Mouse (Mus musculus): ENCODE results near the gene Dnaja2. TPM values are rescaled to one million over a fixed set of nuclear protein-coding genes. Genes with fewer than 3 reads are reported as not detected.

Dnaja2 gene
- 207 and 217 TPM in 2 replicates for polyA plus RNA-seq (2014; fragmentation: Nextera tagmentation; extraction: Ambion mirVana)

GRCm38 (mm10) chr8:85555181-85556145, at the start of gene Dnaja2:
Dnaja2 (minus strand) TSS chr8:85555344.
- DNase-seq (ENCODE audit: low spot score), result peak; percentile 94
- Histone ChIP-seq H3K9ac (ENCODE audit: low read length) (peak within 1 kb of the TSS; percentile 90), H3K9me3 (ENCODE audit: control insufficient read depth, low read length) (no peaks in the 10 kb centered on the region), H3K4me1 (ENCODE audit: control insufficient read depth, insufficient read depth, low read length) (no peaks in the 10 kb centered on the region), H3K27me3 (ENCODE audit: control insufficient read depth, insufficient read depth, low read length) (no peaks in the 10 kb centered on the region), H3K27ac (replicated peaks; ENCODE audit: low read depth, low read length) (peak within 1 kb of the TSS; percentile 85), H3K36me3 (ENCODE audit: control insufficient read depth, insufficient read depth, low read length) (peaks cover 3% of the 10 kb centered on the region; the same call in 1 of the 2 replicates), H3K4me3 (ENCODE audit: low read depth, low read length) (peak within 1 kb of the TSS; percentile 69), H3K4me2 (ENCODE audit: low read depth, severe bottlenecking) (peak within 1 kb of the TSS; percentile 82)
- whole genome bisulfite sequencing, result under 1% methylated on average over 77 of the region's 77 CpGs
- peak; percentile 94 for ATAC-seq (ENCODE audit: insufficient number of reproducible peaks, low FRiP score, low TSS enrichment, low read depth)

DNA sequence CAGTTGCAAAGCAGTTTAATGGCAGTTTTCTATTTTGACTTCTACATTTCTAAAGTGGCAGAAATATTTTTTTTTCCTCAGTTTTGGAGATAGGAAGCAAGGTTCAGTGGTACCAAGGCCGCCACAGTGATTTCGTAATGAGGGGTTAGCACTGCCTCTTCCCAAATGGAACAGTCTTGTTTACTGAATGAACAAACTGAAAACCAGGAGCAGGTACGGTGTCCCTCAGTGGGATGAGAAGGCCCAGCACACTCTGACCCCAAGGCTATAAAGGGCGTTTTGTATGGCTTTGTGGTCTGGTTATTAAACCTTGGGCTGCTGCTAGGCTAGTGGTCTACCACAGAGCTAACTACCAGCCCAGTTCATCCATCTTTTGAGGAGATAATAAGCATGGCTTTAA, 49.1 kb upstream of the Dnaja2 start:
- DNase-seq (ENCODE audit: low spot score), result no peak
- Histone ChIP-seq H3K4me2 (ENCODE audit: low read depth, severe bottlenecking) (no peak overlapping the region), H3K27ac (replicated peaks; ENCODE audit: low read depth, low read length) (no peak overlapping the region), H3K4me3 (ENCODE audit: low read depth, low read length) (no peak overlapping the region), H3K9ac (ENCODE audit: low read length) (no peak overlapping the region), H3K36me3 (ENCODE audit: control insufficient read depth, insufficient read depth, low read length) (no peaks in the 10 kb centered on the region), H3K9me3 (ENCODE audit: control insufficient read depth, low read length) (no peaks in the 10 kb centered on the region), H3K4me1 (ENCODE audit: control insufficient read depth, insufficient read depth, low read length) (no peaks in the 10 kb centered on the region), H3K27me3 (ENCODE audit: control insufficient read depth, insufficient read depth, low read length) (no peaks in the 10 kb centered on the region)
- WGBS, result 79% methylated on average over 4 of the region's 4 CpGs
- no peak for ATAC-seq (ENCODE audit: insufficient number of reproducible peaks, low FRiP score, low TSS enrichment, low read depth)

DNA sequence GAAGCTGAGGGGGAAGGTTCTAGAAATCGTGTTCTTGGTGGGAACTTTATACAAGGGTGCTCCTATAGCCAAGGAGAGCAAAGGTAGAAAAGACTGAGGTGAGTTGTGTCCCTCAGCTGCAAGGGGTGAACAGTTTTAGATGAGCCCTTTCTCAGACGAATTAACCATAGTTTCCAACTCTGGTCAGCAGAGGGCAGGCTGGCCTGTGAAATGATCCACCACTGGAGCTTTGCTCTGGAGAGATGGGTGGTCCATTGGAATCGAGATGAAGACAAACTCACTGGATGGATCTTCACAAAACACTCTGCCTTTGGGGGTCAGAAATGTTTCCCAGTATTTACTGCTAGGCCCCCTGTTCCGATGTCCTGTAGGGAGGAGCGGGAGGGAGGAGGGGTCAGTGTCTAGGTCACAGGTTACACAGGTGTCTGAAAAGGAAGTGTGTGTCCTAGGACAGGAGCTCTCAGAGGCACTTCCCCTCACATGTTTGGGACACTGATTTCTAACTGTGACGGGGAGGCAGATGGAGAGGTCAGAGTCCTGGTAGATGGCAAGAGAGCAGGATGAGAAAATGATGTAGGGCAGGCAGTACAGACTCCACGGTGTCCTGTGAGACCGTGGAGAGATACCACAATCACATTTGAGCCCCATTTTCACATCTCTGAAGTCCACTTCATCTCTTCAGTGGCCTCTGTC, 48.2 kb upstream of the Dnaja2 start:
- no peak overlapping the region for H3K27ac ChIP-seq (replicated peaks; ENCODE audit: low read depth, low read length)
- H3K4me1 ChIP-seq (ENCODE audit: control insufficient read depth, insufficient read depth, low read length), result no peaks in the 10 kb centered on the region
- 47% methylated on average over 8 of the region's 8 CpGs for WGBS
- no peak for ATAC-seq (ENCODE audit: insufficient number of reproducible peaks, low FRiP score, low TSS enrichment, low read depth)
- DNase-seq (ENCODE audit: low spot score), result peak; percentile 73
- no peak overlapping the region for H3K4me3 ChIP-seq (ENCODE audit: low read depth, low read length)
- H3K4me2 ChIP-seq (ENCODE audit: low read depth, severe bottlenecking), result no peak overlapping the region
- no peaks in the 10 kb centered on the region for H3K36me3 ChIP-seq (ENCODE audit: control insufficient read depth, insufficient read depth, low read length)
- no peaks in the 10 kb centered on the region for H3K27me3 ChIP-seq (ENCODE audit: control insufficient read depth, insufficient read depth, low read length)
- no peak overlapping the region for H3K9ac ChIP-seq (ENCODE audit: low read length)
- no peaks in the 10 kb centered on the region for H3K9me3 ChIP-seq (ENCODE audit: control insufficient read depth, low read length)

DNA sequence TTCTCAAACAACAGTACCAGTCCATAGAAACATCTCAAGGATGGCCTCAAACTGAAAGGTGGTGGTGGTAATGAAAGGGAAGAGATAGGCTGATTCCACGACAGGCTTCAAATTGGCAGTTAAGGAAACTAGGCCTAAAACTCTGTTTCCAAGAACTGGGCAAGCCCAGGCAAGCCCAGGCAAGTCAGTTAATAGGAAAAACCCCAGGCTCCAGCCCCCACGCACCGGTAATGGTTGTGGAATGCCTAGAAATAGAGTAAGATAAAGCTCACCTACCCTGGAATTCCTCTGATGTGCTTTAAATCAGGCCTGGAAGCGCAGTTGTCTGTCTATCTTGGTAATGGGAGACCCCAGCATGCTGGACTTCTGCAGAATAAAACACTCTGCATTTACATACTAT, 47.6 kb upstream of the Dnaja2 start:
- Histone ChIP-seq H3K9me3 (ENCODE audit: control insufficient read depth, low read length) (no peaks in the 10 kb centered on the region), H3K36me3 (ENCODE audit: control insufficient read depth, insufficient read depth, low read length) (no peaks in the 10 kb centered on the region), H3K27ac (replicated peaks; ENCODE audit: low read depth, low read length) (no peak overlapping the region), H3K4me3 (ENCODE audit: low read depth, low read length) (no peak overlapping the region), H3K4me2 (ENCODE audit: low read depth, severe bottlenecking) (no peak overlapping the region), H3K27me3 (ENCODE audit: control insufficient read depth, insufficient read depth, low read length) (no peaks in the 10 kb centered on the region), H3K4me1 (ENCODE audit: control insufficient read depth, insufficient read depth, low read length) (no peaks in the 10 kb centered on the region), H3K9ac (ENCODE audit: low read length) (no peak overlapping the region)
- no peak for ATAC-seq (ENCODE audit: insufficient number of reproducible peaks, low FRiP score, low TSS enrichment, low read depth)
- no peak for DNase-seq (ENCODE audit: low spot score)
- 81% methylated on average over 4 of the region's 4 CpGs for WGBS

GRCm38 (mm10) chr8:85601741-85602140, 46.6 kb upstream of the Dnaja2 start:
- ATAC-seq (ENCODE audit: insufficient number of reproducible peaks, low FRiP score, low TSS enrichment, low read depth) (no peak), DNase-seq (ENCODE audit: low spot score) (no peak)
- Histone ChIP-seq H3K27me3 (ENCODE audit: control insufficient read depth, insufficient read depth, low read length) (no peaks in the 10 kb centered on the region), H3K9me3 (ENCODE audit: control insufficient read depth, low read length) (no peaks in the 10 kb centered on the region), H3K4me1 (ENCODE audit: control insufficient read depth, insufficient read depth, low read length) (no peaks in the 10 kb centered on the region), H3K9ac (ENCODE audit: low read length) (no peak overlapping the region), H3K4me3 (ENCODE audit: low read depth, low read length) (no peak overlapping the region), H3K27ac (replicated peaks; ENCODE audit: low read depth, low read length) (no peak overlapping the region), H3K36me3 (ENCODE audit: control insufficient read depth, insufficient read depth, low read length) (no peaks in the 10 kb centered on the region), H3K4me2 (ENCODE audit: low read depth, severe bottlenecking) (no peak overlapping the region)
- 68% methylated on average over 8 of the region's 8 CpGs for WGBS

DNA sequence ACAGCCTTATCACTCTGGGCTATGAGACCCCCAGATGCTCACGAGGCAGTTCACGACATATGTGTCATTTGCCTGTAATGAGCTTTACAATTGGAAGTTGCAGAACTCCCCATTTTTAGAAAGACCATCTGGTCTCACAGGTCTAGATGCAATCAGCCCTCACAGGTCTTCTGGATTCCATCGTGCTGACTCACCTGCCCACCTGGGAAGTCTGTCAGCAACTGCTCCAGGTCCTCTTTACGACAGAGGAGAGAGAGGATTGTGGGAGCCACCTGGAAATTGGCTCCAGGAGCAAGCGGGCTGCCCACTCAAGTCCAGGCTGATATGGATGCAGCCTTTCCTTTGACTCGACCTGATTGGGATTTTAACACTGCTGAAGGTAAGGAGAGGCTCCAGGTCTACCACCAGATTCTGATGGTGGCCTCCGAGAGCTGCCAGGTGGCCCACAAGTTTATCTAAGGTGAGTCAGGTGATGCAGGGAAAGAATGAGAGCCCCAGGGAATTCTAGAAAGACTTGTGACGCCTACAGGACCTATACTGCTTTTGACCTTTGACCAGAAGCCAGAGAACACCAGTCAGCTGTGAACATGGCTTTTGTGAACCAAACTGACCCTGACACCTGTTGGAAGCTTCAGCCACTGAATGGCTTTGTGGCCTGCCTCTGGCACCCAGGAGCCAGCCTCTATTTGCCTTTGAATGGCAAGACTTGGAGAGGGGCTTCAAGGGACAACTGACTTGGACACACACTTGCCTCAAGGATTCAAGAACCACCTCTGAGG, 42.5 kb upstream of the Dnaja2 start:
- Histone ChIP-seq H3K4me2 (ENCODE audit: low read depth, severe bottlenecking) (no peak overlapping the region), H3K36me3 (ENCODE audit: control insufficient read depth, insufficient read depth, low read length) (no peaks in the 10 kb centered on the region), H3K9me3 (ENCODE audit: control insufficient read depth, low read length) (no peaks in the 10 kb centered on the region), H3K27me3 (ENCODE audit: control insufficient read depth, insufficient read depth, low read length) (no peaks in the 10 kb centered on the region), H3K4me3 (ENCODE audit: low read depth, low read length) (no peak overlapping the region), H3K9ac (ENCODE audit: low read length) (no peak overlapping the region), H3K27ac (replicated peaks; ENCODE audit: low read depth, low read length) (no peak overlapping the region), H3K4me1 (ENCODE audit: control insufficient read depth, insufficient read depth, low read length) (no peaks in the 10 kb centered on the region)
- ATAC-seq (ENCODE audit: insufficient number of reproducible peaks, low FRiP score, low TSS enrichment, low read depth), result no peak
- WGBS, result 65% methylated on average over 8 of the region's 8 CpGs
- no peak for DNase-seq (ENCODE audit: low spot score)

DNA sequence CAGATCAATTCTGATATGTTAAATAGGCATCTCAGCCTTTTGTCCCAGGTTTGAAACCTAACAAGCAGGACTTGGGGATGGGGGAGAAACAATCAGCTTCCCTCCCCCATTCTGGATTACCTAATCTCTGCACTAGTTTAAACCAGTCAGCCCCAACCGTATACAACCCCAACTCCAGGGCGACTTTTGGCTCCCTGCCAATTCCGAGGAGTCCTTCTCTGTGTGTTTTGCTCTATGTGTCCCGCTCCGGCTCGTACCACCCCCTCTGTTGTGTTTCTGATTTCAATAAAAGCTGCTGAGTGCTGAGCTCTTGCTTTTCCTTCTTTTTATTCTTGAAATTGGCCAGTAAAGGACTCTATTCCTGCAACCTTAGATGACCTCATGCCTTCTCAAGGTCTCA, 40.2 kb upstream of the Dnaja2 start:
- Histone ChIP-seq H3K4me2 (ENCODE audit: low read depth, severe bottlenecking) (no peak overlapping the region), H3K9ac (ENCODE audit: low read length) (no peak overlapping the region), H3K4me3 (ENCODE audit: low read depth, low read length) (no peak overlapping the region), H3K36me3 (ENCODE audit: control insufficient read depth, insufficient read depth, low read length) (no peaks in the 10 kb centered on the region), H3K4me1 (ENCODE audit: control insufficient read depth, insufficient read depth, low read length) (no peaks in the 10 kb centered on the region), H3K27me3 (ENCODE audit: control insufficient read depth, insufficient read depth, low read length) (no peaks in the 10 kb centered on the region), H3K27ac (replicated peaks; ENCODE audit: low read depth, low read length) (no peak overlapping the region), H3K9me3 (ENCODE audit: control insufficient read depth, low read length) (no peaks in the 10 kb centered on the region)
- 61% methylated on average over 6 of the region's 6 CpGs for WGBS
- no peak for DNase-seq (ENCODE audit: low spot score)
- no peak for ATAC-seq (ENCODE audit: insufficient number of reproducible peaks, low FRiP score, low TSS enrichment, low read depth)

DNA sequence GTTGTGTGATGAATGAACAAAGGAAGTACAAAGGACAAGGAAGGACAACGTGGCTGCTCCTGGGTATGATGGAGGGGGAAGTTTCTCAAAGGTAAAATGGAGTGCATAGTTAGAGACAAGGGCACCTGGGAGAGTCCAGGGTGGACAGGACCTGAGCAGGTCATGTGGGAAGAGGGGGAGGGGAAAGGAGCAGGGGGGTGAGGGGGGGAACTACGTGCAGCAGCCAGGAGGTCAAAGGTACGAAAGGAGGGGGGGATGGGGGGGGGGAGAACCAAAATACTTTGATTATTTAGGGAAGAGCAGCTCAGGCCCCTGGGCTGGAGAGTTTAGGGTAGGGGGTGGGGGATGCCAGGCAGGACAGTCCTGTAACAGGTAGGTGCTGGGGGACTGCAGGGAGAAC, 39.8 kb upstream of the Dnaja2 start:
- 45% methylated on average over 3 of the region's 3 CpGs for WGBS
- Histone ChIP-seq H3K4me2 (ENCODE audit: low read depth, severe bottlenecking) (no peak overlapping the region), H3K36me3 (ENCODE audit: control insufficient read depth, insufficient read depth, low read length) (no peaks in the 10 kb centered on the region), H3K4me3 (ENCODE audit: low read depth, low read length) (no peak overlapping the region), H3K27ac (replicated peaks; ENCODE audit: low read depth, low read length) (no peak overlapping the region), H3K4me1 (ENCODE audit: control insufficient read depth, insufficient read depth, low read length) (no peaks in the 10 kb centered on the region), H3K27me3 (ENCODE audit: control insufficient read depth, insufficient read depth, low read length) (no peaks in the 10 kb centered on the region), H3K9me3 (ENCODE audit: control insufficient read depth, low read length) (no peaks in the 10 kb centered on the region), H3K9ac (ENCODE audit: low read length) (no peak overlapping the region)
- ATAC-seq (ENCODE audit: insufficient number of reproducible peaks, low FRiP score, low TSS enrichment, low read depth), result no peak
- DNase-seq (ENCODE audit: low spot score), result no peak

Measured in limb, embryonic 11.5 days (tissue).